Mouse (Mus musculus) heart, embryonic 15.5 days (tissue): Measurements from ENCODE around the gene Ypel4. TPM values are rescaled to one million over a fixed set of nuclear protein-coding genes. Genes with fewer than 3 reads are reported as not detected.
A peak's percentile ranks its signal among the peaks of the same experiment; 100 is the strongest.

ENCODE experiments used
- ATAC-seq: fragments of 200-750 bp; cut with Nextera tagmentation; replicated peaks from 2 replicates; pipeline ENCODE4 v1.8.0; 2017; ENCODE audit warnings: low read depth, moderate TSS enrichment; ENCODE audit not compliant: insufficient number of reproducible peaks, insufficient read depth, low FRiP score
- H3K27ac ChIP-seq: fragments of 300-500 bp; sonication (generic); 2 replicates; pipeline ENCODE4 v1.5.1; 2015; ENCODE audit warnings: mild to moderate bottlenecking, inconsistent platforms
- H3K27me3 ChIP-seq: fragments of 300-500 bp; sonication (generic); 2 replicates; pipeline ENCODE4 v1.6.1; 2015; ENCODE audit warnings: inconsistent platforms
- H3K36me3 ChIP-seq: fragments of 300-500 bp; sonication (generic); 2 replicates; pipeline ENCODE4 v1.6.1; 2015; ENCODE audit warnings: mild to moderate bottlenecking, inconsistent platforms
- H3K4me1 ChIP-seq: fragments of 300-500 bp; sonication (generic); replicated peaks from 2 replicates; pipeline ENCODE4 v1.6.1; 2015; ENCODE audit warnings: inconsistent platforms
- H3K4me2 ChIP-seq: fragments of 300-500 bp; sonication (generic); 2 replicates; pipeline ENCODE4 v1.6.1; 2015; ENCODE audit warnings: inconsistent platforms, mild to moderate bottlenecking, moderate library complexity
- H3K4me3 ChIP-seq: fragments of 300-500 bp; sonication (generic); 2 replicates; pipeline ENCODE4 v1.5.1; 2015; ENCODE audit warnings: mild to moderate bottlenecking, inconsistent platforms
- H3K9ac ChIP-seq: fragments of 300-500 bp; sonication (generic); 2 replicates; pipeline ENCODE4 v1.6.1; 2015; ENCODE audit warnings: mild to moderate bottlenecking, inconsistent platforms
- H3K9me3 ChIP-seq: fragments of 300-500 bp; sonication (generic); replicated peaks from 2 replicates; pipeline ENCODE4 v1.6.1; 2016; ENCODE audit warnings: inconsistent platforms
- WGBS: fragments of 180-500 bp; shearing (Covaris S2); methylation state at CpG from one replicate; pipeline ENCODE4 v1.1.7; 2015; ENCODE audit warnings: mixed read lengths; 5-methylcytosine and 5-hydroxymethylcytosine counted together
- microRNA counts: library from miRNA; unstranded; fragments of <30 nt; microRNA quantifications from one replicate; lab custom pipeline; 2016
- microRNA-seq: library from miRNA; unstranded; fragments of <30 nt; microRNA quantifications from one replicate; pipeline ENCODE4, GENCODE M21; 2016
- polyA plus RNA-seq: library from polyadenylated mRNA; unstranded; fragments of >200 nt; fragmentation: Nextera tagmentation; extraction: Ambion mirVana; gene quantifications from 2 replicates; pipeline ENCODE4 v1.2.1, GENCODE M21; 2015

Ypel4 gene
- polyA plus RNA-seq, 1 experiment from 2014 or later, result 3.0 TPM

GRCm38 (mm10) chr2:84783840-84784566, 50.1 kb downstream of the Ypel4 start:
- H3K36me3 ChIP-seq, result no peaks in the 10 kb centered on the region
- H3K4me1 ChIP-seq, result peaks cover 14% of the 10 kb centered on the region
- no peak overlapping the region for H3K4me3 ChIP-seq
- WGBS, result 45% methylated on average over 3 of the region's 3 CpGs
- peak overlapping the region; percentile 25 for H3K27ac ChIP-seq
- H3K9me3 ChIP-seq, result no peaks in the 10 kb centered on the region
- no peak overlapping the region for H3K4me2 ChIP-seq
- ATAC-seq, result peak; percentile 58
- H3K27me3 ChIP-seq, result no peaks in the 10 kb centered on the region
- no peak overlapping the region for H3K9ac ChIP-seq

MicroRNA genes within 50 kb of the gene (microRNA counts, 519-probe panel; counts per million panel counts)
- microRNA mmu-miR-130a (lab: Ali Mortazavi, UCI), result 4,796 counts per million, percentile 99 among the panel's probes with 10 or more counts

Small RNA genes lying within 50 kb of the gene (microRNA-seq; reads per million reads assigned to microRNA genes)
- gene Mir130a, result 21,833 reads per million, percentile 97 among the genes with 10 or more reads in this experiment

Other genes with a start within 250 kb of the Ypel4 start
- gene Ctnnd1, start 83.3 kb upstream of the Ypel4 start, polyA plus RNA-seq, result 57.6 and 62.9 TPM in 2 replicates
- gene Btbd18, start 75.0 kb upstream of the Ypel4 start, polyA plus RNA-seq, result 0.10 TPM in 2 replicates
- 203 and 214 TPM in 2 replicates for gene Selenoh, start 63.3 kb upstream of the Ypel4 start, polyA plus RNA-seq
- not detected in 2 replicates for gene Gm28635, start 56.0 kb upstream of the Ypel4 start, polyA plus RNA-seq
- gene Med19, start 55.7 kb upstream of the Ypel4 start, polyA plus RNA-seq, result 22.1 and 22.2 TPM in 2 replicates
- gene Tmx2, start 54.9 kb upstream of the Ypel4 start, polyA plus RNA-seq, result 156 and 158 TPM in 2 replicates
- 20.2 and 22.4 TPM in 2 replicates for gene Zdhhc5, start 18.9 kb upstream of the Ypel4 start, polyA plus RNA-seq
- gene Clp1, start 6.7 kb upstream of the Ypel4 start, polyA plus RNA-seq, result 12.8 and 18.6 TPM in 2 replicates
- gene Gm19426, start 9.6 kb downstream of the Ypel4 start, polyA plus RNA-seq, result 5.1 and 5.3 TPM in 2 replicates
- 45.2 and 53.2 TPM in 2 replicates for gene Serping1, start 41.4 kb downstream of the Ypel4 start, polyA plus RNA-seq
- 128 and 145 TPM in 2 replicates for gene Ube2l6, start 64.8 kb downstream of the Ypel4 start, polyA plus RNA-seq
- 0.25 and 0.38 TPM in 2 replicates for gene Smtnl1, start 88.6 kb downstream of the Ypel4 start, polyA plus RNA-seq
- gene Timm10, start 92.9 kb downstream of the Ypel4 start, polyA plus RNA-seq, result 76.6 TPM in 2 replicates
- gene Slc43a1, start 104.8 kb downstream of the Ypel4 start, polyA plus RNA-seq, result 8.6 and 11.5 TPM in 2 replicates
- gene Rtn4rl2, start 152.7 kb downstream of the Ypel4 start, polyA plus RNA-seq, result 1.9 and 2.1 TPM in 2 replicates
- gene Slc43a3, start 202.5 kb downstream of the Ypel4 start, polyA plus RNA-seq, result 35.8 and 40.8 TPM in 2 replicates
- 0.35 and 0.57 TPM in 2 replicates for gene Prg2, start 246.4 kb downstream of the Ypel4 start, polyA plus RNA-seq